Mouse (Mus musculus) large intestine, adult 2 months (tissue): Measurements from ENCODE around the gene Gm45711. TPM values are rescaled to one million over a fixed set of nuclear protein-coding genes. Genes with fewer than 3 reads are reported as not detected.
"Not testable (repeated sequence)": the region's sequence is repeated elsewhere in the genome, so short reads cannot be mapped to it uniquely, and the experiment has no call there.

Source experiments
- DNase-seq: peaks from one replicate; pipeline ENCODE4 v3.0.0-alpha.2; 2012; ENCODE audit warnings: low read depth, low spot score
- WGBS: fragments of 180-500 bp; shearing (Covaris S2); methylation state at CpG from one replicate; pipeline ENCODE4 v1.1.7; 2018; 5-methylcytosine and 5-hydroxymethylcytosine counted together
- polyA plus RNA-seq: library from polyadenylated mRNA; depleted of rRNA; stranded (reverse); fragments of >200 nt; gene quantifications from 2 replicates; pipeline ENCODE4 v1.2.3, GENCODE M21; 2012; rRNA removed

Gm45711 gene
- not detected in 2 replicates for polyA plus RNA-seq

DNA sequence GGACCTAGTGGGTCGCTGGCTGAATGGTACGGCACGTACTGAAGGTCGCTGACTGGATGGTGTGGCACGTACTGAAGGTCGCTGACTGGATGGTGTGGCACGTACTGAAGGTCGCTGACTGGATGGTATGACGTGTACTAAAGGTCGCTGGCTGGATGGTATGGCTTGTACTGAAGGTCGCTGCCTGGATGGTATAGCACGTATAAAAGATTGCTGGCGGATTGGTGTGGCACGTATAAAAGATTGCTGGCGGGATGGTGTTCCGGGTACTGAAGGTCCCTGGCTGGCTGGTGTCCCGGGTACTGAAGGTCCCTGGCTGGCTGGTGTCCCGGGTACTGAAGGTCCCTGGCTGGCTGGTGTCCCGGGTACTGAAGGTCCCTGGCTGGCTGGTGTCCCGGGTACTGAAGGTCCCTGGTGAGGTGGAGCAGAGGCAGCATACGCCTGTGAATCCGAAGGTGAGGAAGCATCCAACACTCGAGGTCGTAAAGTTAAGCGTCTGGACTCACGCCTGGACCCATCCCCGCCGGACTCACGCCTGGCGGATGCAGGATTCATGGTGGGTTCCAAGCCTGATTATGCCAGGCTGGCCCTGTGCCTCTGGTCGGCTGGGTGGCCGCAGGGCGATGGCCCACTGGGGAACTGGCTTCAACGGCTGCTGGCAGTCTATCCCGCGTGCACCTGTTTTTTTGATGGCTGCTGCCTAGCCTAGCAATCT, at the start of gene Gm45711, which contains the start of gene Cmtm1:
Gene Gm45711, minus strand, starts transcription at position 641 of the 715 bp plus-strand sequence.
Gene Cmtm1, minus strand, starts transcription at position 705 of the 715 bp plus-strand sequence.
- WGBS = 87% methylated on average over 36 of the region's 36 CpGs
- DNase-seq = not testable (repeated sequence)

DNA sequence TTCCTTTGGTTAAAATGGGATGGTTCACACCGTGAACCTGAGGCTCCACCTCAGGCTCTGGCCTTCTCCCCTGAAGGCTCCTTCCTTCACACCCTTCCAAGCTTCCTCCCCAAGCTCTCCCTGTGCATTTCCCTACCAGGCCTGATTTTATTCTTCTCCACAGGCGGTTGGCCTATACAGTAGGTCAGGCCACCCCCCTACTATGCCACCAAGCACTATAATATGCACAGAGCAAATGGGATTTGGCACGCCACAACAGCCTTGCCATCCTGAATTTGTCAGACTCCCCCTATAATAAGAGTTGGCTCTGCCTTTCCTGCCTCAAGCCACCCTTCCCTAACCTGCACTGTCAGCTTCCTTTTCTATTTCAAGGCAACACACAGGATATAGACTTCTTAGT, 48.8 kb upstream of the Gm45711 start:
- no peak for DNase-seq
- 86% methylated on average over 3 of the region's 3 CpGs for WGBS

DNA sequence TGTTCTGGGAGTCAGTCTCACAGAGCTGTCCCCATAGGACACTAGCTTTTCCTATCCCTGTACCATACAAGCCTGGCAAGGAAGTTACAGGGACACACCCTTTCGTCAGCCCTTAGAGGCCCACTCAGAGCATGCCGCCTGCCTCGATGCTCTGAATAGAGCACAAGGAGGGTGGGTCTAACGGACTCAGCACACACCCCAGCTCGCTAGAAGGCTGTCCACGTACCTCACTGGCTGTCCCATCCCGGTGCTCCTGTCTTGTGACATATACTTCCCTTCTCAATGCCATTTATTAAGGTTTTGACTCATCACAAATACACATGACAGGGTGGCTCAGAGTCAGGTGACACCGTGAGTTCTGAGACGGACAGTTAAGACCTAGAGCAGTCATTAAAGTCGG, 44.6 kb upstream of the Gm45711 start:
- WGBS = 76% methylated on average over 10 of the region's 10 CpGs
- no peak for DNase-seq

DNA sequence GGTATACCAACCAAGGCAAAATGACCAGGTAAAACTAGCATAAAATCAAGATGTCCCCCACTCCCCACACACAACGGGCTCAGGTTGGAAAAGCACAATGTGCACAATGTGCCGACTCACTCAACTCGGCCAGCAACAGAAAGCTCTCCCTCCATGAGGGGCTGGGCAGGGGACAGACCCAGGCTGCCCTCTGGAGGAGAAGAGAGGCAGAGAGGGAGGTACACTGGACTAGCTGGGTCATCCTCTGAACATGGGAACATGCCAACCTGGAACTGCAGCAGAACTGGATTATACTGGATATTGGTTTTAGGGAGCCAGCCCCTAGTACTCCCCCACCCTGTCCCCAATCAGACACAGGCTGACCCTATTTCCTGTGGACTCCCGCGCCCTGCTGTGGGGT, 43.3 kb upstream of the Gm45711 start:
- WGBS = 71% methylated on average over 5 of the region's 5 CpGs
- DNase-seq = no peak

DNA sequence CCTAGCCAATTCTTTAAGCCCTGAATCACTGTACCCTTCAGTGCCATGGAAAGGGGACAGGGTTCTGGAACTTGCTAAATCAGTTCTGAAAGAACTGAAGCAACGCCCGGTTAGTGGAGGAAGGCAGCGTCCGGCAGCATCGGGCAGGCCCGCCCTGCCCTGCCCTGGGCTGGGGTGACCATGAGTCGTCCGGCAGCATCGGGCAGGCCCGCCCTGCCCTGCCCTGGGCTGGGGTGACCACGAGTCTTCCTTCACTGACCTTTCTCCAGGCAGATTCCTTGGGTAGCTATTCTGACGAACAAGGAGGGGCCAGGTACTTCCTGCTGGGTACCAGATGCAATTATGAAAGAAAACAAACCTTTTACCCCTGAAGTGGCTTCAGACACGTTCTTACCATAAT, 40.2 kb upstream of the Gm45711 start:
- no peak for DNase-seq

DNA sequence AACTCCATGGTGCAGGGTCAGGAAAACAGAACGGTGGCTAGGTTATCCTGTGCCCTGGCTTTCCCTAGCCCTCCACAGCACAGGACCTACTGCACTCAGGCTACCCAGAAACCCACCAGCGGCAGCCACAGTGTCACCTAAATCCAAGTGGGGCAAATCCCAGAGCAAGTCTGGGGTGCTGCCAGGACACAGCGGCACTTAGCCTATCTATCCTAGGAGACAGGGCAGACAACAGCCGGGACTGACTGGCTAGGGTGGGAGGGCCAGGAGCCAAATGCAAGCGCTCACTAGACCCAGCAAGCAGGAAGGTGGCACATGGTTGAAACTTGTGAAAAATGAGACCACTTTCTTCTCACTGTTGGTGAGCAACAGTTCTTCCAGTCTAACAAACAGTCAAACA, 39.1 kb upstream of the Gm45711 start:
- no peak for DNase-seq
- 83% methylated on average over 5 of the region's 5 CpGs for WGBS

More for the DNA sequence above, 40.2 kb upstream of the Gm45711 start:
- WGBS = 31% methylated on average over 13 of the region's 13 CpGs

DNA sequence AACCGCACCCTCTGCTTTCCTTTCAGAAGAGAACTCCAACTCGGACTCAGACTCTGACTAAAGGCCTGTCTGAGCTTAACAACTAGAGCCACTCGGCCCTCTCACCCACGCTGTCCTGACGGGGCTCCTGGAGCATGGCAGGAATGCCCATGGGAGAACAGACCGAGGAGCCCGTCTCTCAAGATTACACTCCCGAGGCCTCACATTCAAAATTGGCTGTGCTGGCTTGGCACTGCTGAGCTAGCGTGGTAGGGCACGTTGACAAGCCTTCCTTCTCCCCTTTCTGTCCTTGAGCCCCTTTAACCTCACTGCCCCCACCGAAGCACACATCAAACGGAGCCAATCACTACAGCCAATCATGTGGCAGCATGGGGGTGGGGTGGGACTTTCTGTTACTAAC, 36.8 kb upstream of the Gm45711 start:
- DNase-seq = no peak
- 76% methylated on average over 12 of the region's 12 CpGs for WGBS

DNA sequence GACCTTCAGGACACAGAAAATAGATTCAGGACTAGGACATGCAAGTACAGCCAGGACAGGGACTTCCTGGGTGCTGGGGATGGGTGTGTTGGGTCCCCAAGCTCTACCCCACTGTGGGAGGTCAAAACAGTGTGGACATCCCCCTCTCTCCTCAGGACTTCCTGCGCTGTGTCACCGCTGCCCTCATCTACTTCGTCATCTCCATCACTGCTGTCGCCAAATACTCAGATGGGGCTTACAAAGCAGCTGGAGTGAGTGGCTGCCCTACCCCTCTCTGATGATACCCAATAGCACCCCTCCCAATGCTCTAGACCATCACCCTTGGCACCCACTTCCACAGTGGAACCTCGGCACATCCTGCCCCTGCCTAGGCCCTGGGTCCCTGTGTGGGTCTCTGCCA, 34.7 kb upstream of the Gm45711 start:
- WGBS = 93% methylated on average over 5 of the region's 5 CpGs
- no peak for DNase-seq

DNA sequence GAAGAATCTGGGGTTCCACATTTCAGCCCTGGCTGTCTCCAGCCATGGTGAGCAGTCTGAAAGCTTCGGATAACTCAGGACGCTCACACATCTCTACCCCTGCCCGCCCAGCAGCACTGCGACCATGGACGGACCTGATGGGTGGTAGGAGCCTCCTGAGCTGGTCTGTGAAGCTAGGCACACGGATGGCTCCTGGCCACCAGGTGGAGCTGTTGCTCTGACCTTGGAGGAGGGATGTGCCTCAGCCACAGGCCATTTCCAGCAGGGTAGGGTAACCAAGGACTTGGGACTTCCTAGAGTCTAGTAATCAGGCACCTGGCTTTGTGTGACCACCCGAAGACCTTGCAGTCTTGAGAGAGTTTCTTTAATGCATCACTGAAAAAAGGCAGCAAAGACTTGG, 34.1 kb upstream of the Gm45711 start:
- WGBS = 6% methylated on average over 7 of the region's 7 CpGs
- DNase-seq = peak; percentile 74

DNA sequence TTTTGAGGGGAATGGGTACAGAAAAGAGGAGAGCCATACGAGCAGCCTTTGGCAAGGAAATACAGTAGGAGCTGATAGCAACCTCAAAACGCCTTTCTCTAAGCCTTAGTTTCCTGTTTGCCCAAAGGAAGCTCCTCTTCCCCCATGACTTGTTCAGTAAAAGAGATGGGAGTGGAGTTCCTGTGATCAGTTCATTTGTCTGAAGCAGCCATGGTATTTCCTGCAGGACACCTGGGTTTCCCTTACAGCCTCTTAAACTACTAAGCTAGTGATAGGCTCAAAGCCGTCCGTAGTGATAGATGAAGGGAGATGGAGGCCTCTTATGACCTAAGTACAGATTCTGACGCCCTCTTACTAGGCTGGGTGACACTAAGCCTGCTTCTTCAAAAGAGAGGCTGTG, 32.5 kb upstream of the Gm45711 start:
- 73% methylated on average over 5 of the region's 5 CpGs for WGBS
- no peak for DNase-seq

DNA sequence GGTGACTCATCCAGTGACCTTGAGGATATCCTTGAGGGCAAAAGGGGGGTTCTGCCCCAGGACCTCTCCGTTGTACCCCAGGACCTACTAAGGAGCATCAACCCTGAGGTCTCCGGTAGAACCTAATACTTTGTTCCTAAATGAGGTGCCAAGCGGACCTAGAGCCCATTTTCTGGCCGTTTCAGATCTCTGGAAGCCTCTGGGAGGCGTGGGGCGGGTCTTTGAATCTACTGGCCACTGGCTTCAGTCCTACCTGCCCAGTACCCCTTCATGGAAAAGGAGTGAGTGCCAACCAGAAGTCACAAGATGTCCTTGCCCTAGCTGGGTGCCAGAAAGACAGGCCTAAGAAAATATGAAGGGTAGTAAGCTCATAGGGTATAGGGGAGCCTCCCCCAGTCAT, 31.8 kb upstream of the Gm45711 start:
- DNase-seq = no peak
- WGBS = 59% methylated on average over 6 of the region's 6 CpGs

DNA sequence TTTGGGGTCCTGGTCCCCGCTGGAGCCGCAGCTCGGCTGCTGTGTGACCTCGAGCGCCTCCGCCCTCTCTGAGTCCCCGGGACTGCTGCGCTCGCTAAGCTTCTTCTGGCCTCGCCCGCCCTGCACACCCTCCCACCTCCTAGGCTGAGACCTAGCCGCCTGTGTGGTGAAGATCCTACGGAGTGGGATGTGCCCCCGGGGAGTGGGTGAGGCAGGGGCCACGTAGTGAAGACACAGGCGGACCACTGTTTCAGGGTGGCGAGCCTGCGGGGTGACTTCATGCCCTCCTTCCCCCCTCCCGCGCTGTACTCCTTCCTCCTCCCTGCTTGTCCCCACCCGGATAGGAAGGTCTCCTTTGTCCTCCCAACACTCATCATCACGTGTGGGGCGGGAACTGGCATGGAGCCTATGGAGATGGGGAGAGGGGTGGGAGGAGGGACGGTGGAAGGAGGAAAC, 31.3 kb upstream of the Gm45711 start:
- 1% methylated on average over 24 of the region's 24 CpGs for WGBS
- DNase-seq = no peak

DNA sequence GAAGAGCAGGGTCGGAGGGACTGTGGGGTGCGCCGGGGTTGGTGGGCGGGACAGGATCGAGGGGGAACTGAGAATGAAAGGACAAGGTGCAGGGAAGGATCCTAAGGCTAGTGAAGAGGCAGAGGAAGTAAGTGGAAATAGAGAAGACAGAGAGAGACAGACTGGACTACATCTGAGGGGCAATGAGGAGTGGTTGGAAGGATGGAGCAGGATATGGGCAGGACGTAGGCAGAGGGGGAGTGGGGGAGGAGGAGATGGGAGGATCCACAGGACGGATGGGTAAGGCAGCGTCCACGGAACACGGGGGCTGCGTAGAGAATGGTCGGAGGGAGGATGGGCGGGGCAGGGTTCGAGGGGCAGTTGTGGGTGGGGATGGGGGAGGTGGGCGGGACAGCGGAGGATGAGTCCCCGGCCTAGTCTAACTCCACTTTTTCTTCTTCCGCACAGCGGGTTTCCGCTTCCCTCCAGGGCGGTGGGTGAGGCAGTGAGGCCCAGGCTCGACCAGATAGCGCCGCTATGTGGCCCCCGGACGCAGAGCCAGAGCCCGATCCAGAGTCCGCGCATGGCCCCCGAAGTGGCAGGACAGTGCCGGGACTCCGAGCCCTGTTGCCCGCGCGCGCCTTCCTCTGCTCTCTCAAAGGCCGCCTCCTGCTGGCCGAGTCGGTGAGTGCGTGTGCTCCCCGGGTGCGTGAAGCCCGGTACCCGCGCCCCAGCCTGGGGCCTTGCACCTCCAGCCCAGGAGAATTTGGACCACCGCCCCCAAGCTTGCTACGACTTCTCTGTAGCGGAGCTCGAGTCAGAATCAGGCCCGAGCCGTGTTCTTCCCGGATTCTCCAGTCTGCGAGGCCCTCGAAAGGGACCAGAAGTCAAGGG, 30.6 kb upstream of the Gm45711 start:
- under 1% methylated on average over 54 of the region's 54 CpGs for WGBS
- no peak for DNase-seq

DNA sequence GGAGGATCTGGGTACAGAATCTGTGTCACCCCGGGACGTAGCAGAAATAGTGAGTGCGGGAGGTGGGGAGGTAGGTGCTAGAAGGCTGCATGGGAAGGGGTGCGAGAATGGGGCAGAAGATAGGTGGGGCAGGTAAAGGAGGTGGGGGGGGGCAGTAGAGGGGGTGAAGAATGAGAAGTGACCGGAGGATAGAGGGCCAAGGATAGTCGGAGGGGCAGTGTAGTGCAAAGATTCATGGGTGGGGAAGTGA, 30.0 kb upstream of the Gm45711 start:
- DNase-seq = no peak
- WGBS = 10% methylated on average over 6 of the region's 6 CpGs

DNA sequence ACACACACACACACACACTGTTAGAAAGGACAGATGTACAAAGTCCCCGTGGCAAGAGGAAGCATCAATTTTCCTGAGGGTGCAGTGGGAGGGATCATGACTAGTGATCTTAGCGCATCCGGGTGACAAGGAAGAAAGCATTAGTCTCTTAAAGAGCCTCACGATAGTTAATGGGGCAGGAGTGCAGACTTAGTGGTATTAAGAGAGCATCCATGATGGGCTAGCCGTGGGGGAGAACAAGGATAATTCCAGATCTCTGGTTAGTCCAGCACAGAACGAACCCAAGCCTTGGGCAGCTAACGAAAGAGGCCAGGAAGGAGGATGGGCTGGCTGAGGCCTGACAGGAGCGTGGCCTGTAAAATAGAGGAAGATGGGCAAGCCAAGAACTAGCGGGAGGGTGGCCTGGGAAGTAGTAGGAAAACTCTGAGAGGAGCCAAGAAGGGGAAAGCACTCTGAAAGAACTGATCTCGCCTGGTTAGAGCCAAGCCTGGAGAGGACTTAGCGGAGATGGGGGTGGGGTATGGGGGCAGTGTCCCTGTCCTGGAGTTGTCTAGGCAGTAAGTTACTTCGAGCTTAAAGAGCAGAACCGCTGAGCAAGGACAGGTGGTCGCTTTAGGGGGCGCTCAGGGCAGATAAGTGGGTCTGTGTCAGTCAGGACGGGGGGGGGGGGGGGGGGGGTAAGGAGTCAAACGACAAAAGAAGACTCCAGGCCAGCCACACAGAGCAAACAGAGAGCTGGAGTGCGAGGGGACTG, 29.5 kb upstream of the Gm45711 start, which contains the start of gene Cmtm3:
Gene Cmtm3, plus strand, starts transcription at position 182 of the 754 bp plus-strand sequence.
- WGBS = 24% methylated on average over 18 of the region's 18 CpGs
- no peak for DNase-seq

DNA sequence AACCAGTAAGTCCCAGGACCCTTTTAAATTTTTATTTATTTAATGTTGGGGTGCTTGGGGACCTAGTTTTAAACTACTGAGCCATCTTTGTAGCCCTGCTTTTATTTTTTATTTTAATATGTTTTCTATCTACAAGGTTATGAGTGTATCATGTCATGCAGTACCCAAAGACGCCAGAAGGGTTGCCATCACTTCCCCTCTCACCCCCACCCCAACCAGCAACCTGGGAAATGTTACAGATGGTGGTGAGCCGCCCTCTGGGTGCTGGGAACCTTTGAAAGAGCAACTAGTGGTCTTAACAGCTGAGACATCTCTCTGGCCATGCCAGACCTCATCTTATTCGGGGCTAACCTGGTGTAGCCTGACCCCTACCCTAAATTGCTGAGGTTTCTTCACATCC, 28.0 kb upstream of the Gm45711 start:
- DNase-seq = no peak
- WGBS = 56% methylated on average over 3 of the region's 3 CpGs

DNA sequence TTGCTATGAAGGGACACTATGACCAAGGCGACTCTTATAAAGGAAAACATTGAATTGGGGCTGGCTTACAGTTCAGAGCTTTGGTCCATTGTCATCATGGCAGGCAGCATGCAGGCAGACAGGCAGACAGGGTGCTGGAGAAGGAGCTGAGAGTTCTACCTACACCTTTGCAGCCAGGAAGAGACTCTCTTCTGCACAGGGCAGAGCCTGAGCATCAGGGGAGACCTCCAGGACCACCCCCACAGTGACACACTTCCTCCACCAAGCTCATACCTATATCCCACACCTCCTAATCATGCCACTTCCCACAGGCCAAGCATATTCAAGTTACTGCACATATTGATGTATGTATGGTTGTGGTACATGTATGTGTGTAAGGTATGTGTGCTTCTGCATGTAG, 26.9 kb upstream of the Gm45711 start:
- DNase-seq = no peak
- 83% methylated on average over 1 of the region's 1 CpGs for WGBS

DNA sequence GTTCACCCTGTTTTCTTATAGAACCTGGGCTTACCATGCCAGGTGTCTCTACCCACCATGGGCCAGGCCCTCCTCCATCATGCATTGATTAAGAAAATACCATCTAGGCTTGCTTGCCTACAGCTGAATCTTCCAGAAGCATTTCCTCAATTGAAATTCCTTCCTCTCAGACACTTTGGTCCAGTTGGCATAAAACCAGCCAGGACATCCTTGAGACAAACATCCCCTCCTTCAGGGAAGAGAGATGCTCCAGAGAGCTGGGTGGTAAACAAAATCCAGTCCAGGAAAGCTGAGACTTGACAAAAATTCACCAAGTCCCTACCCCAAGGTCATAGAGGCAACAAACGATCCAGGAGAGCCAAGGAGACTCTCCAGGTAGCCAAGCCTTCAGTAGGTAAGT, 24.3 kb upstream of the Gm45711 start:
- no peak for DNase-seq
- 63% methylated on average over 1 of the region's 1 CpGs for WGBS

DNA sequence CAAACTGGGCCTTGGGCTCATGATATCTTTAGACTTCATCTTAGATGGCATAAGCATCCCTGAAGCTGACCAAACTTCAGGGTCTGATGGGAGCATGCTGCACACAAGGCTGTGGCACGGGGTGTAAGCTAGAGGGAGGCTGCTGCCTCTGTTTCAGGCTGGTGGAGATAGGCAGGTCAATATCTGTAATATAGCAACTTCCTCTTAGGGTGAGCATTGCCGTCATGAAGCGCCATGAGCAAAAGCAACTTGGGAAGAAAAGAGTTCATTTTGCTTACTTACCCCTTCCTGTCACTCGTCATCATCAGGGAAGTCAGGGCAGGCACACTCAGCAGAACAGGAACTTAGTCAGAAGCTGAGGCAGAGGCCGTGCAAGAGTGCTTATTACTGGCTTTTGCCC, 23.9 kb upstream of the Gm45711 start:
- DNase-seq = no peak
- 64% methylated on average over 5 of the region's 5 CpGs for WGBS
